Mouse (Mus musculus) hindbrain, embryonic 16.5 days (tissue): ENCODE measurements at regions not wholly inside any gene's neighbourhood (a gene's known extent, or its start where the extent isn't known, plus 50 kb on each side); places are given as distances from the start of the nearest gene placed in this dataset.
A peak's percentile ranks its signal among the peaks of the same experiment; 100 is the strongest.

Experiments used
- ATAC-seq: fragments of 200-750 bp; cut with Nextera tagmentation; 2 replicates; pipeline ENCODE4 v1.8.0; 2017; ENCODE audit warnings: moderate TSS enrichment, moderate library complexity
- H3K27ac ChIP-seq: fragments of 300-500 bp; sonication (generic); 2 replicates; pipeline ENCODE4 v1.5.1; 2014; ENCODE audit warnings: low read depth, mild to moderate bottlenecking, control low read depth, low read length, moderate library complexity
- H3K27me3 ChIP-seq: fragments of 300-500 bp; sonication (generic); replicated peaks from 2 replicates; pipeline ENCODE4 v1.6.1; 2014; ENCODE audit warnings: low read length; ENCODE audit not compliant: control insufficient read depth, insufficient read depth
- H3K36me3 ChIP-seq: fragments of 300-500 bp; sonication (generic); 2 replicates; pipeline ENCODE4 v1.6.1; 2014; ENCODE audit warnings: mild to moderate bottlenecking, low read length, moderate library complexity, mixed read lengths; ENCODE audit not compliant: control insufficient read depth, insufficient read depth
- H3K4me1 ChIP-seq: fragments of 300-500 bp; sonication (generic); 2 replicates; pipeline ENCODE4 v1.6.1; 2014; ENCODE audit warnings: low read depth, low read length; ENCODE audit not compliant: control insufficient read depth, insufficient read depth
- H3K4me2 ChIP-seq: fragments of 300-500 bp; sonication (generic); 2 replicates; pipeline ENCODE4 v1.6.1; 2014; ENCODE audit warnings: mild to moderate bottlenecking, low read length, control low read depth, moderate library complexity
- H3K4me3 ChIP-seq: fragments of 300-500 bp; sonication (generic); 2 replicates; pipeline ENCODE4 v1.5.1; 2014; ENCODE audit warnings: mild to moderate bottlenecking, low read length, control low read depth, moderate library complexity
- H3K9ac ChIP-seq: fragments of 300-500 bp; sonication (generic); 2 replicates; pipeline ENCODE4 v1.6.1; 2014; ENCODE audit warnings: low read depth, mild to moderate bottlenecking, control low read depth, low read length, moderate library complexity
- H3K9me3 ChIP-seq: fragments of 300-500 bp; sonication (generic); 2 replicates; pipeline ENCODE4 v1.6.1; 2014; ENCODE audit warnings: mild to moderate bottlenecking, low read length, moderate library complexity; ENCODE audit not compliant: control insufficient read depth
- WGBS: fragments of 180-500 bp; shearing (Covaris S2); extraction: QIAGEN DNeasy Blood & Tissue Kit; methylation state at CpG from one replicate; pipeline ENCODE4 v1.1.7; 2014; 5-methylcytosine and 5-hydroxymethylcytosine counted together

- H3K4me1 ChIP-seq, result peaks cover 9% of the 10 kb centered on the region
- no peak overlapping the region for H3K9ac ChIP-seq
- H3K4me3 ChIP-seq, result no peak overlapping the region
- H3K27ac ChIP-seq, result no peak overlapping the region
- ATAC-seq, result no peak
- H3K4me2 ChIP-seq, result no peak overlapping the region
- H3K36me3 ChIP-seq, result no peaks in the 10 kb centered on the region
- no peaks in the 10 kb centered on the region for H3K27me3 ChIP-seq
- 61% methylated on average over 8 of the region's 8 CpGs for WGBS
- no peaks in the 10 kb centered on the region for H3K9me3 ChIP-seq
Observed at GRCm38 (mm10) chr5:75451693-75452092, 123.0 kb upstream of the Kit start.

GRCm38 (mm10) chr5:75453757-75454390, 120.8 kb upstream of the Kit start:
- Histone ChIP-seq H3K4me3 (no peak overlapping the region), H3K27me3 (no peaks in the 10 kb centered on the region), H3K4me1 (peaks cover 9% of the 10 kb centered on the region), H3K36me3 (no peaks in the 10 kb centered on the region), H3K9ac (no peak overlapping the region), H3K4me2 (no peak overlapping the region), H3K9me3 (no peaks in the 10 kb centered on the region), H3K27ac (no peak overlapping the region)
- 0 out of 2 replicates have a peak, but pooled peaks have one; percentile 16 for ATAC-seq
- WGBS, result 58% methylated on average over 9 of the region's 9 CpGs

GRCm38 (mm10) chr5:75454961-75455541, 119.7 kb upstream of the Kit start:
- peak; percentile 77 for ATAC-seq
- 46% methylated on average over 16 of the region's 16 CpGs for WGBS
- Histone ChIP-seq H3K4me2 (peak overlapping the region; percentile 18; the same call in 1 of the 2 replicates), H3K9ac (no peak overlapping the region; the same call in 1 of the 2 replicates), H3K27me3 (no peaks in the 10 kb centered on the region), H3K4me3 (no peak overlapping the region), H3K9me3 (no peaks in the 10 kb centered on the region), H3K4me1 (peaks cover 6% of the 10 kb centered on the region), H3K27ac (no peak overlapping the region), H3K36me3 (no peaks in the 10 kb centered on the region)

- Histone ChIP-seq H3K36me3 (no peaks in the 10 kb centered on the region), H3K4me3 (no peak overlapping the region), H3K9me3 (no peaks in the 10 kb centered on the region), H3K4me2 (no peak overlapping the region), H3K9ac (no peak overlapping the region), H3K4me1 (peaks cover 2% of the 10 kb centered on the region; the same call in 1 of the 2 replicates), H3K27me3 (no peaks in the 10 kb centered on the region), H3K27ac (no peak overlapping the region)
- ATAC-seq, result peak; percentile 17; the same call in 1 of the 2 replicates
- WGBS, result 45% methylated on average over 6 of the region's 6 CpGs
Observed at GRCm38 (mm10) chr5:75457403-75457802, 117.3 kb upstream of the Kit start.

GRCm38 (mm10) chr5:75458317-75458716, 116.4 kb upstream of the Kit start:
- Histone ChIP-seq H3K27ac (no peak overlapping the region), H3K9me3 (no peaks in the 10 kb centered on the region), H3K27me3 (no peaks in the 10 kb centered on the region), H3K9ac (no peak overlapping the region), H3K4me2 (no peak overlapping the region), H3K36me3 (no peaks in the 10 kb centered on the region), H3K4me3 (no peak overlapping the region), H3K4me1 (peaks cover 2% of the 10 kb centered on the region; the same call in 1 of the 2 replicates)
- ATAC-seq, result no peak
- 89% methylated on average over 7 of the region's 7 CpGs for WGBS

GRCm38 (mm10) chr5:75459758-75460354, 114.9 kb upstream of the Kit start:
- ATAC-seq, result no peak
- Histone ChIP-seq H3K9me3 (no peaks in the 10 kb centered on the region), H3K4me2 (no peak overlapping the region), H3K27ac (no peak overlapping the region), H3K27me3 (no peaks in the 10 kb centered on the region), H3K36me3 (no peaks in the 10 kb centered on the region), H3K9ac (no peak overlapping the region), H3K4me1 (peaks cover 2% of the 10 kb centered on the region; the same call in 1 of the 2 replicates), H3K4me3 (no peak overlapping the region)
- WGBS, result 76% methylated on average over 3 of the region's 3 CpGs

- Histone ChIP-seq H3K27me3 (no peaks in the 10 kb centered on the region), H3K36me3 (no peaks in the 10 kb centered on the region), H3K4me1 (no peaks in the 10 kb centered on the region), H3K9me3 (no peaks in the 10 kb centered on the region), H3K9ac (no peak overlapping the region), H3K4me3 (no peak overlapping the region), H3K27ac (no peak overlapping the region), H3K4me2 (no peak overlapping the region)
- WGBS, result 85% methylated on average over 9 of the region's 9 CpGs
- ATAC-seq, result no peak
Observed at GRCm38 (mm10) chr5:75460414-75461025, 114.2 kb upstream of the Kit start.

- H3K4me3 ChIP-seq, result no peak overlapping the region
- no peak for ATAC-seq
- no peaks in the 10 kb centered on the region for H3K9me3 ChIP-seq
- no peak overlapping the region for H3K27ac ChIP-seq
- H3K27me3 ChIP-seq, result no peaks in the 10 kb centered on the region
- H3K36me3 ChIP-seq, result no peaks in the 10 kb centered on the region
- whole genome bisulfite sequencing, result 92% methylated on average over 5 of the region's 5 CpGs
- H3K4me2 ChIP-seq, result no peak overlapping the region
- no peaks in the 10 kb centered on the region for H3K4me1 ChIP-seq
- H3K9ac ChIP-seq, result no peak overlapping the region
Observed at GRCm38 (mm10) chr5:75461368-75461767, 113.3 kb upstream of the Kit start.

GRCm38 (mm10) chr5:75463591-75463990, 111.1 kb upstream of the Kit start:
- no peak overlapping the region for H3K4me2 ChIP-seq
- no peak for ATAC-seq
- no peak overlapping the region for H3K9ac ChIP-seq
- no peak overlapping the region for H3K4me3 ChIP-seq
- 88% methylated on average over 4 of the region's 4 CpGs for WGBS
- H3K4me1 ChIP-seq, result peaks cover 3% of the 10 kb centered on the region; the same call in 1 of the 2 replicates
- no peaks in the 10 kb centered on the region for H3K27me3 ChIP-seq
- H3K9me3 ChIP-seq, result no peaks in the 10 kb centered on the region
- H3K27ac ChIP-seq, result no peak overlapping the region
- H3K36me3 ChIP-seq, result no peaks in the 10 kb centered on the region
